Mouse (Mus musculus) cortical plate, adult 2 months (tissue): ENCODE data around the gene Meaf6. TPM values are rescaled to one million over a fixed set of nuclear protein-coding genes. Genes with fewer than 3 reads are reported as not detected.

Source experiments
- H3K27ac ChIP-seq: fragments of 200-500 bp; 2 replicates; pipeline ENCODE4 v1.5.1; 2012; ENCODE audit warnings: low read length, control low read depth, inconsistent platforms; ENCODE audit not compliant: insufficient read depth
- H3K4me1 ChIP-seq: fragments of 200-500 bp; 2 replicates; pipeline ENCODE4 v1.6.1; 2011; ENCODE audit warnings: low read length; ENCODE audit not compliant: control insufficient read depth, insufficient read depth
- H3K4me3 ChIP-seq: fragments of 200-500 bp; 2 replicates; pipeline ENCODE4 v1.5.1; 2011; ENCODE audit warnings: mild to moderate bottlenecking, low read length, control low read depth; ENCODE audit not compliant: insufficient read depth
- CTCF ChIP-seq: fragments of 200-500 bp; IDR thresholded peaks from 2 replicates; pipeline ENCODE4 v1.5.1; 2011; ENCODE audit warnings: mild to moderate bottlenecking, control low read depth, low read length; ENCODE audit not compliant: insufficient read depth; ENCODE audit errors: extremely low read depth
- POLR2A ChIP-seq: fragments of 200-500 bp; IDR thresholded peaks from 2 replicates; pipeline ENCODE4 v1.6.1; 2011; ENCODE audit warnings: mild to moderate bottlenecking, low read length, control low read depth; ENCODE audit not compliant: insufficient read depth; ENCODE audit errors: extremely low read depth
- polyA plus RNA-seq: library from polyadenylated mRNA; depleted of rRNA; stranded (reverse); fragments of >200 nt; gene quantifications from 2 replicates; pipeline ENCODE4 v1.2.3, GENCODE M21; 2012

Gene Meaf6
- polyA plus RNA-seq, 1 experiment, result 104 TPM

DNA sequence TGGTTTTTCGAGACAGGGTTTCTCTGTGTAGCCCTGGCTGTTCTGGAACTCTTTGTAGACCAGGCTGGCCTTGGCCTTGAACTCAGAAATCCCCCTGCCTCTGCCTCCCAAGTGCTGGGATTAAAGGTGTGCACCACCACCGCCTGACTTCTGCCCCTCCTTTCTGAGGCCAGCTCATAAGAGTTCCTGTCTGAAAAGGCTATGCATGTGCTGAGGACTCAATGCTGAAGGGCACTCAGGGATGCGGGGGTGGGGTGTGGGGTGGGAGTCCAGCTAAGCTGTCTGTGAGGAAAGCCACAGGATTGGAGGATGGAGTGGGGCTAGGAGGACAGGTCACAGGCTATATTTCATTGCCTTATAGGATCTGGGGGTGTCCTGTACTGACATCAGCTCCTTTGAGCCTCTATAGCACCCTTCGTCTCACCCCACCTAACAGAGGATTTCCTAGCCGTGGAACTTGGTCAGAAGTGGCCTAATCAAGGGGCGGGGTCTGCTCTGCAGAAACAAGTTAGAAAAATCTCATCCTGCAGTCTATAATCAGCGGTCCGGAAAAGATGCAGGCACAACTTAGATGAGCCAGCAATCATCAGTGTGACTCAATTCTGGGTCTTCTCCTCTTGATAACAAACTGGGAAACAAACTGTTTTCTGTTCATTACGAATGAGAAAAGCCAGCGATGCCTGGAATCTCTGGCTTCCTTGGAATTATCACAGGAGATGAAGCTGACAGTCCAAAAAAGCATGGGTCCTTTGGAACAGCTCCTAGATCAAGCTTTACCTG lies 50.3 kb downstream of the Meaf6 start:
- TF ChIP-seq POLR2A, result no peak
- no peak for TF ChIP-seq CTCF
- no peaks in the 10 kb centered on the region for H3K4me1 ChIP-seq
- H3K4me3 ChIP-seq, result no peak overlapping the region

DNA sequence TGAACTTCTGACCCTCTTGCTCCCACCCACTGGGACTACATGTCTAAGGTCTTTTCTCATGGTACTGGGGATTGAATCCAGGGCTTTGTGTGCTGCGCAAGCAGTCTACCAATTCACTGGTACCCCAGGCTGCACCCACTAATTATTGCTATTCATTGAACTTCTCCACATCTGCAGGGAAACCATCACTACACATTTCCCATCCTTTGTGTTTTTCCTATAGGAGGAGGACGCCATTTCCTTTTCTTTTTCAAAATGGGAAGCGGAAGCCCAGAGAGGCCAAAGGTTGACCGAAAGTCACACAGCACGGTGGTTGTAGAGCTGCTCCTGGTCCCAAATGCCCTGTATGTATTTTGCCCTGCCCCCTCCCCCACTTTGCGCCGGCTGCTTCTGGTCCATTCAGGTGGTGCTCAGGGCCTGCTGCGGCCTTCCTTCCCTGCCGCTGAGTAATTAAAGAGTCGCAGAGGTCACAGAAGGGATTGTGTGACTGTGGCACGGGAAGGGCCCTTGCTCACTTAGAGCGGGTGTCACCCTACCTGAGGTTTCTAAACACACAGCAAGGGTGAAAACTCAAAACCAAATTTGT lies 51.5 kb downstream of the Meaf6 start:
- no peak overlapping the region for H3K4me3 ChIP-seq
- no peak overlapping the region for H3K27ac ChIP-seq
- TF ChIP-seq CTCF, result no peak
- TF ChIP-seq POLR2A, result no peak
- no peaks in the 10 kb centered on the region for H3K4me1 ChIP-seq

More for the DNA sequence above, 50.3 kb downstream of the Meaf6 start:
- H3K27ac ChIP-seq, result no peak overlapping the region

DNA sequence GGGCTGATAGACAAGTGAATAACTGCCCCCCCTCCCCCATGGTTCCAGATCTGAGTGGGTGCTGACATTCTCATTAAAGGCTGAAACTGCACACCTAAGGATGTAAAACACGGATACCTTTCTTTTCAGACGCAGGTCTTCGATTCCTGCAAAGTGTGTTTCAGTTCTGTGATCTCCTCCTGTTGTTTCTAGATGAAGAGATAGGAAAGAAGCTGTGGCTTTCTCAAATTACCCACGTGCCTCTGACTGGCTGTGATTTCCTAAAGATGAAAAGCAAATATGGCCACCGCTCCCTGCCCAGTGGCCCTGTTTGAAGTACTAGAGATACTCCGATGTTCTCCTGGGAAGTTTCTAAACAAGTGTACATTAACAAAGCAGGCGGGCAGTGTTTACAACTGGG lies 53.4 kb downstream of the Meaf6 start:
- TF ChIP-seq POLR2A, result no peak
- TF ChIP-seq CTCF, result no peak
- no peak overlapping the region for H3K4me3 ChIP-seq

DNA sequence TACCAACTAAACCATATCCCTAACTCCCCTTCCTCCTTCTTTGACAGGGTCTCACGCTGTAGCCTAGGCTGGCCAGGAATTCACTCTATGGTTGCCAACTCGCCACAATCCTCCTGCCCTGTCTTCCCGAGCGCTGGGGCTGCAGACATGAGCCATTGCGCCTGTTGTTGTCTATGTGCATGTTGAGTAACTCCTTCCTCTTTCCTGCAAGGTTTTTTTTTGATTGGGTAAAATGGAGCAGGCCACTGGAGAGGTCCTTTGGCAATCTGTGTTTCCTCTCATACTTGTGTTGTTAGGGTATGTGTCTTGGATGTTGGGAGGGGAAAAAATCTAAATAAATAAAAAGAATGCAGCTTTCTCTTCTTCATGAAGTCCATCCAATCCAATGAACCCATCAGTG lies 59.3 kb downstream of the Meaf6 start:
- TF ChIP-seq CTCF, result no peak
- TF ChIP-seq POLR2A, result no peak
- Histone ChIP-seq H3K27ac (no peak overlapping the region), H3K4me3 (no peak overlapping the region), H3K4me1 (peaks cover 2% of the 10 kb centered on the region; the same call in 1 of the 2 replicates)

More for the DNA sequence above, 53.4 kb downstream of the Meaf6 start:
- Histone ChIP-seq H3K27ac (no peak overlapping the region), H3K4me1 (no peaks in the 10 kb centered on the region)

DNA sequence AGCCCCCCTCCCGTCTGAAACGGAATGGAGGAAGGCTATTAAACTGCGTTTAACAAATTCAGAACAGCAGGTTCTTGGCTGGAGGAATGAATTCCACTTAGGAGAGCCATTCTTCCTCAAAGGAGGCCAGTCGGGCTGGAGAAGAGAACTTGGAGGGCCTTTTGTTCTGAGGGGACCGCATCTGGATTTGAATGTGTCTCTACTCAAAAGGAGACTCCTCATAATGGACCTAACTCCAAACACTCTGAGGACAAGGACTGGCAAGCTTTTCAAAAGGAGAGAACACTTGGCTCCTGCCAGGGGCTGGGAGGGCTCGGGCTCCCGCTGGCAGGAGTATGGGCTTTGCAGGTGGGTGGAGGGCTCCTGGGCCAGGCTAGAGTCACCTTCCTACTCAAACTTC lies 59.7 kb downstream of the Meaf6 start:
- TF ChIP-seq CTCF (no peak), POLR2A (no peak)

DNA sequence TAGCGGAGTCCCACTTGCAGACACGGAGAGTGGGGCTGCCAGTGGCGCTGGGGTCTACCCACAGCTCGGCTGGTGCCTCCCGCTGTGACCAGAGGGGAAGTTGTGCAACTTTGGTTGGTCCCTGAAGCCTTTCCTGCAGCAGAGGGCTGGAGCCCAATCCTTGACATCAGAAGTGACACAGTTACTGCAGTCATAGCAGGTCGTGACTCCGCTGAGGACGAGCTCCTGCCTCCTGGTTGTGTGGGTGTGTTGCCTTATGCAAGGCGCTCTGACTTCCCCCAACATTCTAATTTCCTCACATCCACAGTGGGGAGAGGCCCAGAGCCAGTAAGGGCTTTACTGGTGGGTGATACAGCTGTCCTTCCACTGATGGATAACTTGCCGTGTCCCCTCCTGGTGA lies 60.3 kb downstream of the Meaf6 start:
- Histone ChIP-seq H3K4me1 (peaks cover 2% of the 10 kb centered on the region; the same call in 1 of the 2 replicates), H3K27ac (no peak overlapping the region), H3K4me3 (no peak overlapping the region)
- TF ChIP-seq CTCF (no peak), POLR2A (no peak)

More for the DNA sequence above, 59.7 kb downstream of the Meaf6 start:
- no peak overlapping the region for H3K4me3 ChIP-seq
- H3K4me1 ChIP-seq, result peaks cover 2% of the 10 kb centered on the region; the same call in 1 of the 2 replicates
- 0 out of 2 replicates have a peak overlapping the region, but pooled peaks have one; percentile 7 for H3K27ac ChIP-seq

DNA sequence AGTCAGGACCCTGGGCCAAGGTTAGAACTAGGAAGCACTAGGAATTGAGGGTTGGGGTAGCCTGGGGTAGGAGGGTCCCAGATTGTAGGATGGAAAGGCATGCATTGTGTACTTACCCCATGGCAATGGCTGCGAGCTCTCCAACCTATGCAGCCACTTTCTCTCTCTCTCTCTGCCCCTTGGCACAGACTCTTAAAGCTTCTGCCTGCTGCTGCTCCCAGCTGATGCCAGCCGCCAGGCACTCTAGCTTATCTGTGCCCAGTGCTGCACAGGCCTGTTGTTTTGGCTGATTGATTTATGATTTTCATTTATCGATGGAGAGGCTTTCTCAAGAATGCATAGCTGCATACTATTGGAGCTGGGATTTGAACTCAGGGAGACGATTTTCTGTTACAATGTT lies 63.0 kb downstream of the Meaf6 start:
- Histone ChIP-seq H3K4me3 (no peak overlapping the region), H3K27ac (no peak overlapping the region), H3K4me1 (peaks cover 2% of the 10 kb centered on the region; the same call in 1 of the 2 replicates)
- TF ChIP-seq CTCF (no peak), POLR2A (no peak)

DNA sequence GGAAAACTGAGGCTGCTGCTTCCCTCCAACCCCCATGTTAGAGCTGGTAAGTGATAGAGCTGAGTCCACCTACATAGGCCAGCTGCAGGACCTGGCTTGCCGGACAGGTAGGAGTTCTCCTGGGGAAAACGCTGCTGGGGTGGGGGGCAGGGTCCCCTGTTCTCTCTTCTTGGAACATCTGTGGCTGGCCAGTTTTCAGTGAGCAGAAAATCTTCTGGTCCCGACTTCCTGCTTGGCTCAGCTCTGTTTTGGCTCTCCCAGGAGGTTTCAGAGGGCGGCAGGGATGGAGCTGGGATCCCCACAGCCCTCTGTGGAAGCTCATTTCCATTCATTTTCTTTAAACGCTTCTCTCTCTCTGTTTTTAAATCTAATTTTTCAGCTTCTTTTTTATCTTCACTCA lies 64.5 kb downstream of the Meaf6 start:
- no peak overlapping the region for H3K4me3 ChIP-seq
- TF ChIP-seq CTCF (no peak), POLR2A (no peak)

DNA sequence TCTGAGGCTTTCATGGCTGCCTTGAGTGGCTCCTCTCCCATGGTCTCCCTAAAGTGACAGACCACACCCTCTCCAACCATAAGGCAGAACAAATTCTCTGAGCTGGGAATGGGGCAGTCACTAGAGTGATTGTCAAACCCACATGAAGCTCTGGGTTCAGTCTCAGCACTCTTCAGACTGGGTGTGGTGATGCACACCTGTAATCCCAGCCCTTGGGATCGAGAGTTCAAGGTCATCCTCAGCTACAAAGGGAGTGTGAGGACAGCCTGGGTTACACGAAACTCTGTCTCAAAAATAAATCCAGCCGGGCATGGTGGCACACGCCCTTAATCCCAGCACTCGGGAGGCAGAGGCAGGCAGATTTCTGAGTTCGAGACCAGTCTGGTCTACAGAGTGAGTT lies 67.5 kb downstream of the Meaf6 start:
- no peaks in the 10 kb centered on the region for H3K4me1 ChIP-seq
- no peak overlapping the region for H3K4me3 ChIP-seq
- TF ChIP-seq CTCF, result no peak
- TF ChIP-seq POLR2A, result no peak
- no peak overlapping the region for H3K27ac ChIP-seq

More for the DNA sequence above, 64.5 kb downstream of the Meaf6 start:
- H3K4me1 ChIP-seq, result no peaks in the 10 kb centered on the region
- H3K27ac ChIP-seq, result no peak overlapping the region

DNA sequence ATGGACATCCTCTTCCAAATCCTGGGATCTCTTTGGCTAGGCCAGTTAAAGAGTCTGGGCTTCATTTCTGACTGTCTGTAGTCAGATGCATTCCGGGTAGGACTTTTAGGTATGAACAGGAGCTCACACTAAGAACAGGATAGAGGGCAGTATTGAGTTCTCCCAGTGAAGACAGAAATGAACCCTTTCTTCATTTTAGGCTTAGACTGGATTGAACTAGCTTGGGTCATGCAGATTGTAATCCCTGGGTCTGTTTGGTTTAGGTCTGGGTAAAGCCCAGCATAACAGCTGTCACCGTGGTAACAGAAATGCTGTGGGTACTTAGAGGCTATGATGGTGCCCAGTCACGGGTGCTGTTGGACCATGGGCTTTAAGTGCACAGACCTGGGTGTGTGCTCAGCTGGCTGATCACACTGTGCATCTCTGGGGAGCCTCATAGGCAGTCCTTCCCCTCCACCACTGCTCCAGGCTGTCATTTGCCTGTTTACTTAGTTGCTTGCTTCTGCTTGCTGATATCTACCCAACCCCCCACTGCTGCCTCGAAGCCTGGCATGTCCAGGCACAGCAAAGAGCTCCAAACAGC lies 68.8 kb downstream of the Meaf6 start:
- Histone ChIP-seq H3K4me3 (no peak overlapping the region), H3K27ac (no peak overlapping the region), H3K4me1 (no peaks in the 10 kb centered on the region)
- TF ChIP-seq CTCF (no peak), POLR2A (no peak)

DNA sequence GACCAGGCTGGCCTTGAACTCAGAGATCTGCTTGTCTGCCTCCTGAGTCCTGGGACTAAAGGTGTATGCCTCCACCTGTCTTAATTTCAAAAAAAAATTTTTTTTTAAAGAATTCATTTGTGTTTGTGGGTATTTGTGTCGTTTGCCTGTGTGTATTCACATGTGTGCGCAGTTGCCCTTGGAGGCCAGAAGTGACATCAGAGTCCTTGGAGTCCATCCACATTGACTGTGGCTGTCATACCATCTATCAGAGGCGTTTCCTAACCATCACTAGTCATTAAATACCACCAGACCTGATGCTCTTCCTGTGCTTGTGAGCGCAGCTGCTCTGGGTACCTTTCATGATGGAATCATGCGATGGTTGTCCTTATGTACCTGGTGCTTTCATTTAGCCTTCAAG lies 70.7 kb downstream of the Meaf6 start:
- H3K27ac ChIP-seq, result no peak overlapping the region

More for the DNA sequence above, 70.7 kb downstream of the Meaf6 start:
- H3K4me3 ChIP-seq, result no peak overlapping the region
- TF ChIP-seq POLR2A (no peak), CTCF (no peak)
- H3K4me1 ChIP-seq, result no peaks in the 10 kb centered on the region
